Mouse (Mus musculus) neural tube, embryonic 14.5 days (tissue): ENCODE measurements around the gene Masp1. TPM values are rescaled to one million over a fixed set of nuclear protein-coding genes. Genes with fewer than 3 reads are reported as not detected.
A peak's percentile ranks its signal among the peaks of the same experiment; 100 is the strongest.

Experiments used
- ATAC-seq: fragments of 200-750 bp; cut with Nextera tagmentation; 2 replicates; pipeline ENCODE4 v1.8.0; 2017; ENCODE audit warnings: low read depth, mild to moderate bottlenecking, moderate TSS enrichment, moderate library complexity
- H3K27ac ChIP-seq: fragments of 300-500 bp; sonication (generic); 2 replicates; pipeline ENCODE4 v1.5.1; 2014; ENCODE audit warnings: low read depth, mild to moderate bottlenecking, control low read depth, low read length, moderate library complexity, mixed read lengths
- H3K27me3 ChIP-seq: fragments of 300-500 bp; sonication (generic); 2 replicates; pipeline ENCODE4 v1.6.1; 2014; ENCODE audit warnings: low read length; ENCODE audit not compliant: control insufficient read depth, insufficient read depth
- H3K36me3 ChIP-seq: fragments of 300-500 bp; sonication (generic); 2 replicates; pipeline ENCODE4 v1.6.1; 2014; ENCODE audit warnings: low read length, mixed read lengths; ENCODE audit not compliant: control insufficient read depth, insufficient read depth
- H3K4me1 ChIP-seq: fragments of 300-500 bp; sonication (generic); 2 replicates; pipeline ENCODE4 v1.6.1; 2014; ENCODE audit warnings: low read length; ENCODE audit not compliant: control insufficient read depth, insufficient read depth
- H3K4me2 ChIP-seq: fragments of 300-500 bp; sonication (generic); 2 replicates; pipeline ENCODE4 v1.6.1; 2014; ENCODE audit warnings: mild to moderate bottlenecking, low read depth, low read length, control low read depth
- H3K4me3 ChIP-seq: fragments of 300-500 bp; sonication (generic); 2 replicates; pipeline ENCODE4 v1.5.1; 2014; ENCODE audit warnings: low read depth, low read length, control low read depth, mixed read lengths
- H3K9ac ChIP-seq: fragments of 300-500 bp; sonication (generic); replicated peaks from 2 replicates; pipeline ENCODE4 v1.6.1; 2014; ENCODE audit warnings: low read depth, mild to moderate bottlenecking, control low read depth, low read length, mixed read lengths
- H3K9me3 ChIP-seq: fragments of 300-500 bp; sonication (generic); 2 replicates; pipeline ENCODE4 v1.6.1; 2016; ENCODE audit warnings: low read length; ENCODE audit not compliant: control insufficient read depth
- WGBS: fragments of 180-500 bp; shearing (Covaris S2); extraction: QIAGEN DNeasy Blood & Tissue Kit; methylation state at CpG from one replicate; pipeline ENCODE4 v1.1.7; 2014; 5-methylcytosine and 5-hydroxymethylcytosine counted together
- polyA plus RNA-seq: library from polyadenylated mRNA; unstranded; fragments of >200 nt; fragmentation: Nextera tagmentation; extraction: Ambion mirVana; gene quantifications from 2 replicates; pipeline ENCODE4 v1.2.1, GENCODE M21; 2014

Gene Masp1
- polyA plus RNA-seq, 1 experiment from 2014 or later: 35.6 TPM

DNA sequence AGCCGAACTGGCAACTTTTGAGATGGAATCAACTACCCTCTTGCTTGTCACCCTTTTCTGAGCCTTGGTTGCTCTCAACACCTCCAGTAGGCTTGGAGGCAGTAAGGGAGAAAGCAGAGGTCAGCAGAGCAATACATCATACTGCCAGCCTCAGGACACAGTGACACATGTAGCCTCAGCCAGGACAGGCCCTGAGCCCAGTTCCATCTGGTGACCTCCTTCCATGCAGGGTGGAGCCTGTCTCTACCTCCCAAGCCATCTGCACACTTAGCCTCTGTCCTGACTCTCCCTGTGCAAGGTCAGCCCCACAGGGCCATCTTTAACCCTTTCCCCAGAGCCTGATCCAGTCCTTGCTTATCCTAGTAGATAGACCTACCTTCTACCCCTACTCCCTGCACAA lies 92.9 kb downstream of the Masp1 start:
- no peak overlapping the region for H3K27ac ChIP-seq
- ATAC-seq: no peak
- no peaks in the 10 kb centered on the region for H3K4me1 ChIP-seq
- no peak overlapping the region for H3K4me2 ChIP-seq
- no peaks in the 10 kb centered on the region for H3K27me3 ChIP-seq
- no peaks in the 10 kb centered on the region for H3K9me3 ChIP-seq
- no peaks in the 10 kb centered on the region for H3K36me3 ChIP-seq
- no peak overlapping the region for H3K4me3 ChIP-seq
- H3K9ac ChIP-seq: no peak overlapping the region
- WGBS: 72% methylated on average over 1 of the region's 1 CpGs

DNA sequence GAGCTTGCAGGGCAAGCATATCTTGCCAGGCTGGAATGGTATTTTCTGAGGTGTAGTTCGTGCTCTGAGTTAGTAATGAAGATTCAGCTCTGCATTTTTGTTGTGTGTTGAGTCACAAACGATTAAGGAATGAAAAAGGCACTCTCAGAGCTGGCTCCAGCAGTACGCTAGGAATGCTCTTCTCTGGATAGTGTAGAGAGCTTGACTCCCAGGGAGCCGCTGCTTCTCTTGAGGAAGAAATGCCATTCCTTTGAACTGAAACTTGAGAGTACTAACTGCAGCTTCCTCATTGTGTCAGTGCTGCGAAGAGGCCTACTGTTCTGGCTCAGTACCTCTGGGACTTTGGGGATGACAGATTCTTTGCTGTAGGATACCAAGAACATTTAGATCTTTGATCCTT lies 96.8 kb downstream of the Masp1 start:
- H3K9me3 ChIP-seq: no peaks in the 10 kb centered on the region
- 74% methylated on average over 5 of the region's 5 CpGs for WGBS
- no peaks in the 10 kb centered on the region for H3K4me1 ChIP-seq
- H3K27me3 ChIP-seq: no peaks in the 10 kb centered on the region
- no peak overlapping the region for H3K9ac ChIP-seq
- H3K36me3 ChIP-seq: no peaks in the 10 kb centered on the region
- H3K4me2 ChIP-seq: no peak overlapping the region
- ATAC-seq: no peak
- H3K4me3 ChIP-seq: no peak overlapping the region
- H3K27ac ChIP-seq: no peak overlapping the region

DNA sequence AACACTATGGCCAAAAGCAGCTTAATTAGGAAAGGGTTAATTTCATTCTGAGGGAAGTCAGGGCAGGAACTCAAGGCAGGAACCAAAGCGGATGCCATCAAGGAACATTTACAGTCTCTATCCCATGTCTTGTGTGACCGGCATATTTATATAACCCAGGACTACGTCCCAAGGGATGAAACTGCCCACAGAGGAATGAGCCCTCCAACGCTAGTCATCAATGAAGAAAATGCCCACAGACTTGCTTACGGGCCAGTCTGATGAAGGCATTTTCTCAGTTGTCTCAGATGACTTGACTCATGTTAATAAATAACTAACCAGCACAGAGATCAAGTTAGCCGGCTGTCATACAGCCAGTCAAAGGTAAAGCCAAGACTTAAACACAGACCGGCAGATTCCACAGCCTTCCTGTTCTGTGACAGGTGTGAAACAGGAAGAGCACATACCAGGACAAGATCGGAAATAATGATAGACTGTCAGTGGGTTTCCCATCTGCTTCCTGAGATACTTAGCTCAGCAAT lies 101.0 kb downstream of the Masp1 start:
- no peak overlapping the region for H3K9ac ChIP-seq
- H3K4me1 ChIP-seq: peaks cover 5% of the 10 kb centered on the region
- H3K27me3 ChIP-seq: no peaks in the 10 kb centered on the region
- ATAC-seq: no peak
- H3K36me3 ChIP-seq: no peaks in the 10 kb centered on the region
- H3K4me3 ChIP-seq: no peak overlapping the region
- H3K27ac ChIP-seq: no peak overlapping the region
- WGBS: 88% methylated on average over 8 of the region's 8 CpGs
- no peak overlapping the region for H3K4me2 ChIP-seq
- H3K9me3 ChIP-seq: no peaks in the 10 kb centered on the region

DNA sequence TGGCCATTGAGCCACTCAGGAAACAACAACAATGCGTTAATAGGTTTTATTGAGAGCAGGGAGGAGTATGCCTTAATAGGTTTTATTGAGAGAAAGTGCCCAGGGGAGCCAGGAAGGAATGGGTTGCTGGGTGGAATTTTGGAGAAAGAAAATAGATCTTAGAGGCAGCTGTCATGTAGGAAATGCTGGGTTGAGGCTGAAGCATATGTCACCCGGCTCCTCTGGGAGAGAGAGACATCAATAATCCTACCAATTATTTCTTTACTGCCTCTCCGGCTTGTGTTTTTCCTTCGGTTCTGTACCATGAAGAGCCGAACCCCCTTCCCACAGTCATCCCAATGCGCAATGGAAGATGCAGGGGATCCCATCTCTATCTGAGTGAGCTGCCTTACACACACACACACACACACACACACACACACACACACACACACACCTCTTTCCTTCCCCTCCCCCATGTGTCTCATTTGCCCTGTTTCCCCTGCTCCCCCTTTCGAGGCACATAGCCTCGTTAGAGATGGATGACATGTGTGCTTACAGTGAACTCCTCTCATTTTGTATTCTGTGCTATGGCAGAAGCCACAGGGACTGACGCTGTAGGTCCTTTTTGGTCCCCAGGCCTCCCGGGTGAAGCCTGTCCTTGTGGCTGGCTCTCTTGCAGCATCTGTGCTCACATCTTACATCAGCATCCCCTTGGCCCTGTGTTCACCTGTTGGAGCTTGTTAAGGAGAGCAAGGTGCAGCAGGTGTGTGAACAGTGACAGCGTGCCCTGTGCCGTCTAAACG lies 103.0 kb downstream of the Masp1 start:
- ATAC-seq: peak; percentile 62
- WGBS: 34% methylated on average over 13 of the region's 13 CpGs
- Histone ChIP-seq H3K4me1 (peaks cover 5% of the 10 kb centered on the region), H3K9me3 (no peaks in the 10 kb centered on the region), H3K4me3 (no peak overlapping the region), H3K36me3 (no peaks in the 10 kb centered on the region), H3K27me3 (no peaks in the 10 kb centered on the region), H3K4me2 (no peak overlapping the region), H3K9ac (no peak overlapping the region), H3K27ac (no peak overlapping the region)

DNA sequence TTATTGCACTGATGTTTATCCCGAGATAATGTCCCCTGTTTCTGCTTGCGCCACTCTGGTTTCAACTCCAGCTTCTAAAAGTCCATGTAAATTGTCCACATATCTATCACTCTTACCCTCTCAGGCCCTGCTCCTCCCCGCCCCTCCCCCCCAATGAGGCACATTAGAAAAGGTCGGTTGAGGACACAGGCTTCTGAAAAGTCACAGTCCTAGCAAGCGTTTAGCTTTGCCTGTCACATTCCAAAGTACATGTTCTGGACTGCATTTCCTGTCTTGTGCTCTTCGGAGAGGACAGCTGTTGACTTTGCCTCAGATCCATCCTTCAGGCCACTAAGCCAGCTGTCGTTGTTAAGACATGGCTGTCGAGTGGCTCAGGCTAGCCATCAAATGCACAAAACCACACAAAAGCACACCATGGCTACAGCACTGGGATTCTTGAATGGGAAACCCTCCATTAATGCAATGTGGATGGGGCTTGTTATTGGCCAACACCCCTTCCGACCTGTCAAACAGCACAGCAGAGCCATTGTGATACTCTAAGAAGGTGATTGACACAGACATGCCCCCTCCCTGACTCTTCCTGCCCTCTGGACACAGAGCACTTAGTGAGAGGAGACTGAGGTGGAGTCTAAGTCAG lies 103.8 kb downstream of the Masp1 start:
- Histone ChIP-seq H3K9ac (no peak overlapping the region), H3K4me3 (no peak overlapping the region), H3K27ac (no peak overlapping the region), H3K4me2 (peak overlapping the region; percentile 9; the same call in 1 of the 2 replicates), H3K27me3 (no peaks in the 10 kb centered on the region), H3K9me3 (no peaks in the 10 kb centered on the region), H3K4me1 (peaks cover 5% of the 10 kb centered on the region), H3K36me3 (no peaks in the 10 kb centered on the region)
- WGBS: 44% methylated on average over 9 of the region's 9 CpGs
- ATAC-seq: peak; percentile 23; the same call in 1 of the 2 replicates

DNA sequence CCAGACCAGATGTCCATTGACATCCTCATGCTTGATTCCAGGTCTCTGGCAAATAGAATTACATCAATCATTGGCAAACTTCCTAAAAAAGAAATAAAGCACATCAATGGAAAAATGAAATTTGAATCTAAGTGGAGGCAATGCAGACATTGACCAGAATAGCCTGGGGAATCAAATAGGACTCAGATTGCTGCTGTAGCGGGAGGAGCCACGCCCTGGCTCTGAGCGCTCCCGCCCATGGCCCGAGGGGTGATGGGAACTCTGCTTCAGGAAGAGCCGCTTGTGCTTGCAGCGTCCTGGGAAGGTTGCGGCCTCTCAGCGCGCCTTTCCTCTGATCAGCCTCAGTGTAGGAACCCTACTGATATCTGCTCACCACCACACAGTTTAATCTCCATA lies 104.4 kb downstream of the Masp1 start:
- Histone ChIP-seq H3K4me2 (peak overlapping the region; percentile 9; the same call in 1 of the 2 replicates), H3K27me3 (no peaks in the 10 kb centered on the region), H3K4me1 (peaks cover 5% of the 10 kb centered on the region), H3K9me3 (no peaks in the 10 kb centered on the region), H3K27ac (no peak overlapping the region), H3K4me3 (no peak overlapping the region), H3K36me3 (no peaks in the 10 kb centered on the region), H3K9ac (no peak overlapping the region)
- peak; percentile 12; the same call in 1 of the 2 replicates for ATAC-seq
- 33% methylated on average over 10 of the region's 10 CpGs for WGBS

DNA sequence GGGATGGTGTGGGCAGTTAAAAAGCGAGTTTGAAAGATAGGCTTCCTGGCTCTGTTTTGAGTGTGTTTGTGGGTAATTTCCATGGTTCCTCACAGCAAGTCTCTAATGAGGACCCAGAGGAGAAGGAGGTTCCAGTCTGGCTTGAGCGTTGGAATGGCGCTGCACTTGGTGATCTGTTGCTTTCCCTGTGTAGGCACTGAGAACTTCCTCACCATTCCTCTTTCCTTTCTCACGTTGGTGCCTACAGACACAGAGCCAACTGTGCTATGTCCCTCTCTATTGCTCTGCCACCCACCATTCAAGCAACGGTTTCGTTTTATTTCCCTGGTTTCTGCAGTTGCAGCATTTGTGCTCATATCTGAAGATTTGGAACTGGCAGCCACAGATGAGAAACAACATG lies 107.7 kb downstream of the Masp1 start:
- Histone ChIP-seq H3K4me2 (no peak overlapping the region), H3K27me3 (no peaks in the 10 kb centered on the region), H3K36me3 (no peaks in the 10 kb centered on the region), H3K9ac (no peak overlapping the region), H3K4me1 (peaks cover 5% of the 10 kb centered on the region), H3K4me3 (no peak overlapping the region), H3K27ac (no peak overlapping the region), H3K9me3 (no peaks in the 10 kb centered on the region)
- WGBS: 77% methylated on average over 6 of the region's 6 CpGs
- no peak for ATAC-seq

DNA sequence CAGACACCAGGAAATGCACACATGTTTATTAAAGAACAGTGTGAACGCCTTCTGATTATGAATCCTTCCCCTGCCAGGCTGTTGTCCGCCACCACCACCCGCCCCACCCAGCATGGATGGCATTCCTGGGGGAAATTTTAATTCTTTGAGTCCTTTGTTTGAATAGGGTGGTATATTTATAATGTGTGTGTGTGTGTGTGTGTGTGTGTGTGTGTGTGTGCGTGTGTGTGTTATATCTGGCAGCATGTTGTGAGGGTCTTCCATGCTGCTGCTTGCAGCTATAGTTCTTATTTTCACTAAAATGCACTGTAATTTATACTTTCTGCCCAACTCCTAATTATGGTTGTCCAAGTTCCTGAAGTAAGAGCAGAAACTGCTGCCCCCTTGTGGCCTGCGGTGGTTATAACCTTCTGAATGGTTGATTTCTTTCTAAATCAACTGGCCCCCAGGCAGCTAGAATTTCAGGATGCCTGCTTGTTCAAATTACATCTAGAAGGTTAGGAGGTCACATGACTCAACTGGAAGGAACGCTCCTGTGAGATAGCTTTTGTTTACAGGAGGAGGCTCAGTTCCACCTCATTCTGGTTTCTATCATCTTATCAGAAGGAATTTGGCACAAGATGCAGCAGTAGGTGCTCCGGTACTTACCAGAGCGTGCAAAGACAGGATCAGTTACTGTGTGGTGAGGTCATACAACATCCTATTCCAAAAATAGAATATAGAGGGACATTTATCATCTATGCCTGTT lies 117.4 kb downstream of the Masp1 start:
- Histone ChIP-seq H3K4me3 (no peak overlapping the region), H3K4me2 (no peak overlapping the region), H3K27me3 (no peaks in the 10 kb centered on the region), H3K27ac (no peak overlapping the region), H3K9ac (no peak overlapping the region), H3K4me1 (no peaks in the 10 kb centered on the region), H3K9me3 (no peaks in the 10 kb centered on the region), H3K36me3 (no peaks in the 10 kb centered on the region)
- 49% methylated on average over 8 of the region's 8 CpGs for WGBS
- ATAC-seq: no peak

DNA sequence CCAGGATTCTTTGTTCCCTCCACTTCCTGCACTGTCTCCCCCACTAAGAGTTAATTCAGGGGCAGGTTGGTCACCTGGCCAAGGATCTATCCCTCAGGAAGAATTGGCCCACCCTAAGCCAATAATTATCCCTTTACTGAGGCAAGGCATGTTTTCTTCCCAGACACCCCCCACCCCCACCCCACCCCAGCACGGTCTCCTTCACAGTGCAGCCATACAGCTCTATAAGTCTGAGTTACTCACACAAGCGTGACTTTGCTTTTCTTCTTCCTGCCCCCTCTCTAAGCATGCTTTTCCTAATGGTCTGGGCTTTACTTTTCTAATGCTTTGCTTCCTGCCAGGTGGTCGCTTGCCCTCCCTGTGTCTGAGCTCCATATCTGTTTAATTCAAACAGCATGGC lies 118.7 kb downstream of the Masp1 start:
- no peak overlapping the region for H3K4me3 ChIP-seq
- H3K27ac ChIP-seq: no peak overlapping the region
- H3K4me2 ChIP-seq: no peak overlapping the region
- ATAC-seq: no peak
- no peaks in the 10 kb centered on the region for H3K4me1 ChIP-seq
- H3K27me3 ChIP-seq: no peaks in the 10 kb centered on the region
- WGBS: 80% methylated on average over 3 of the region's 3 CpGs
- H3K9me3 ChIP-seq: no peaks in the 10 kb centered on the region
- no peaks in the 10 kb centered on the region for H3K36me3 ChIP-seq
- H3K9ac ChIP-seq: no peak overlapping the region
